Comparison of ENCODE assay signal across 20 mouse cellular contexts in the genomic region with DNA sequence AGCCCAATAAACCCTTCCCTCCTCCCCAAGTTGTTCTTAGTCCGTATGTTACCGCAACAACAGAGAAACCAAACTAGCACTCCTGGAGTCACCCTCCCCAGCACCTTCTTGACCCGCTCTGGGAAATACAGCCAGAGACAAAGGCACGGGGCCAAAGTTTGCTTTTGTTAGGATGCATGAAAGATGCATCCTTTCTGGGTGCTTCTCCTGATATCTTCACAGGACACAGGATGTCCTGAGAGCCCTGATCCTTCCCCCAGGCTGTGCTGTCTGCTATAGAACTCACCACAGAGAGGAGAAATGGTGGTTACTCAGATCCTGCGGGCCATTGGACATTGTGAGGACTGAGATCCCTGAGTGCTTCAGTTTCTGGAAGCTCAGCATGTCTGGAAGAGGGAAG.
DNase-seq lines count a peak whose midpoint lies in the region; TF ChIP-seq lines count a peak whose summit lies in the region.
"Had no signal": no experiment of that assay in that cellular context is flagged by ENCODE, and none has a peak within 500 bp of the region (broad histone marks: within the 10 kb centered on the region; RNA-seq: fewer than 3 reads in every experiment).

No protein-coding gene starts in this region.

- H3K4me3 ChIP-seq in gastrocnemius, adult 2 months, result no peak overlapping the region
- H3K4me3 ChIP-seq in heart, embryonic 10.5 days, result no peak overlapping the region
- H3K4me3 ChIP-seq in heart, adult 2 months, result no peak overlapping the region

- no peaks in the 10 kb centered on the region for H3K79me2 ChIP-seq in heart, adult 2 months (replicated peaks; ENCODE audit: control insufficient read depth, insufficient read depth, low read length)

- peaks cover 39% of the 10 kb centered on the region for H3K4me1 ChIP-seq in heart, embryonic 10.5 days
- peaks cover 11% of the 10 kb centered on the region for H3K4me1 ChIP-seq in heart, adult 2 months (ENCODE audit: control insufficient read depth, insufficient read depth, low read length)

- intact Hi-C loops in gastrocnemius, adult 2 months (cut with DNase I), result no loop called here
- intact Hi-C loops in heart, adult 2 months (cut with DNase I), result no loop called here

- no peak for TF ChIP-seq CTCF in gastrocnemius, adult 2 months (IDR thresholded peaks at IDR 0.05)
- TF ChIP-seq CTCF in heart, adult 2 months (IDR thresholded peaks at IDR 0.05), result no peak

- no peak overlapping the region for H3K9ac ChIP-seq in heart, adult 2 months (ENCODE audit: low read depth, low read length)

- H3K9me3 ChIP-seq in heart, embryonic 10.5 days, result no peaks in the 10 kb centered on the region

- H3K36me3 ChIP-seq in heart, embryonic 10.5 days, result no peaks in the 10 kb centered on the region
- no peaks in the 10 kb centered on the region for H3K36me3 ChIP-seq in heart, adult 2 months (ENCODE audit: control insufficient read depth, insufficient read depth, low read length)
- H3K36me3 ChIP-seq: G1E had no signal

- no peak for TF ChIP-seq EP300 in heart, adult 2 months (IDR thresholded peaks at IDR 0.05; ENCODE audit: insufficient read depth, low read depth, low read length)

- 56% methylated on average over 5 of the region's 5 CpGs for WGBS in heart, embryonic 10.5 days
- 42% methylated on average over 5 of the region's 5 CpGs for WGBS in heart, adult 2 months

- no peaks in the 10 kb centered on the region for H3K27me3 ChIP-seq in heart, embryonic 10.5 days (ENCODE audit: insufficient read depth, poor library complexity, severe bottlenecking)
- H3K27me3 ChIP-seq in heart, adult 2 months (ENCODE audit: control insufficient read depth, insufficient read depth, low read length), result no peaks in the 10 kb centered on the region
- H3K27me3 ChIP-seq: CH12.LX, Patski had no signal

- 0 out of 2 replicates have a peak overlapping the region, but pooled peaks have one; percentile 16 for H3K27ac ChIP-seq in gastrocnemius, adult 2 months
- peak overlapping the region; percentile 42; the same call in 1 of the 2 replicates for H3K27ac ChIP-seq in heart, embryonic 10.5 days
- no peak overlapping the region for H3K27ac ChIP-seq in heart, adult 2 months

- DNase-seq in adrenal gland, postnatal 14 days, result peak; percentile 53
- no peak for DNase-seq in adrenal gland, adult 18-20 months (ENCODE audit: low spot score in 2 of 2)
- peak; percentile 11 for DNase-seq in gastrocnemius, adult 2 months
- DNase-seq in gastrocnemius, postnatal 25 days, result no peak
- peak; percentile 78 for DNase-seq in heart, adult 11 months
- no peak for DNase-seq in heart, adult 18-20 months
- DNase-seq in heart, embryonic 10.5 days (ENCODE audit: low spot score), result no peak
- DNase-seq in heart, adult 2 months, result no peak
- DNase-seq: adrenal gland, adult 2 months; adrenal gland, adult 8-10 months; adrenal gland, postnatal 10 days; adrenal gland, postnatal 25 days; B cell, adult 2 months; cerebellum, adult 11 months; cerebellum, adult 11-12 months; cerebellum, adult 18-20 months; cerebellum, adult 2 months had no signal

- TF ChIP-seq POLR2A in heart, adult 2 months (IDR thresholded peaks at IDR 0.05; ENCODE audit: insufficient read depth, low read depth, low read length), result no peak

Comparison
In these comparisons a context has a peak if more than half of its experiments do, and no peak if none do; other contexts are left out.
1. DNase-seq: peak in adrenal gland, postnatal 14 days (single experiment), gastrocnemius, adult 2 months (single experiment) and heart, adult 11 months (single experiment); none in adrenal gland, adult 18-20 months (0 of 2), gastrocnemius, postnatal 25 days (single experiment), heart, adult 18-20 months (0 of 2), heart, embryonic 10.5 days (single experiment) and heart, adult 2 months (0 of 2).